Mouse (Mus musculus) thymus, adult 2 months (tissue): ENCODE measurements at regions not wholly inside any gene's neighbourhood (a gene's known extent, or its start where the extent isn't known, plus 50 kb on each side); places are given as distances from the start of the nearest gene placed in this dataset.

Source experiments
- CTCF ChIP-seq: fragments of 200-500 bp; IDR thresholded peaks from 2 replicates; pipeline ENCODE4 v1.5.1; 2012; ENCODE audit warnings: mild to moderate bottlenecking, control low read depth, low read length, moderate library complexity, borderline replicate concordance; ENCODE audit not compliant: control insufficient read depth, poor library complexity, insufficient read depth; ENCODE audit errors: extremely low read depth
- POLR2A ChIP-seq: fragments of 200-500 bp; IDR thresholded peaks from 2 replicates; pipeline ENCODE4 v1.6.1; 2012; ENCODE audit warnings: mild to moderate bottlenecking, low read length, control low read depth, moderate library complexity; ENCODE audit not compliant: control insufficient read depth, poor library complexity, insufficient read depth; ENCODE audit errors: extremely low read depth

DNA sequence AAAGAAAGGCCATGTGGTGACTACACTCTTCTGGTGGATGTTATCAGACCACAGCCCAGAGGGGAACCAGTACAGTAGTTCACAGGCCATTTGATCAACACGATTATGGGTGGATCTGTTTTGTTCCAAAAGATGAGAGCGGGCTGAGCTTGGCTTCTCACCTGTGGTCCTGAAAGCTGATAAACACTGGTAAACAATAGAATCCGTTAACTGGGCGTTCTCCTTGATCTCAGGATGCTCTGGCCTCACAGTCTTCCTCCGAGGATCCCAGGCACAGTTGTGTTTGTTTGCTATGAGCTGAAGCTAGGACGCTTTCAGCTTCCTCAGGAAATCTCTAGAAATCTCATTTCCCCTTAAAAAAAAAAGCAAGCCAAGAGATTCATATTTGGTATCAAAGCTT is 153.9 kb downstream of the Gm19410 start:
- TF ChIP-seq CTCF = no peak
- TF ChIP-seq POLR2A = no peak
